Mouse (Mus musculus) embryonic facial prominence, embryonic 12.5 days (tissue): ENCODE measurements around the gene Jak3. TPM values are rescaled to one million over a fixed set of nuclear protein-coding genes. Genes with fewer than 3 reads are reported as not detected.

ENCODE experiments used
- ATAC-seq: fragments of 200-750 bp; cut with Nextera tagmentation; 2 replicates; pipeline ENCODE4 v1.8.0; 2017; ENCODE audit not compliant: insufficient number of reproducible peaks, insufficient read depth, low FRiP score, low TSS enrichment
- H3K27ac ChIP-seq: fragments of 300-500 bp; sonication (generic); 2 replicates; pipeline ENCODE4 v1.5.1; 2016; ENCODE audit warnings: mild to moderate bottlenecking
- H3K27me3 ChIP-seq: fragments of 300-500 bp; sonication (generic); 2 replicates; pipeline ENCODE4 v1.6.1; 2016; ENCODE audit warnings: mild to moderate bottlenecking, moderate library complexity
- H3K36me3 ChIP-seq: fragments of 300-500 bp; sonication (generic); 2 replicates; pipeline ENCODE4 v1.6.1; 2016; ENCODE audit warnings: mild to moderate bottlenecking
- H3K4me1 ChIP-seq: fragments of 300-500 bp; sonication (generic); 2 replicates; pipeline ENCODE4 v1.6.1; 2016
- H3K4me2 ChIP-seq: fragments of 300-500 bp; sonication (generic); replicated peaks from 2 replicates; pipeline ENCODE4 v1.6.1; 2016; ENCODE audit warnings: mild to moderate bottlenecking, moderate library complexity
- H3K4me3 ChIP-seq: fragments of 300-500 bp; sonication (generic); 2 replicates; pipeline ENCODE4 v1.5.1; 2016; ENCODE audit warnings: mild to moderate bottlenecking
- H3K9ac ChIP-seq: fragments of 300-500 bp; sonication (generic); 2 replicates; pipeline ENCODE4 v1.6.1; 2016; ENCODE audit warnings: mild to moderate bottlenecking, moderate library complexity
- H3K9me3 ChIP-seq: fragments of 300-500 bp; sonication (generic); 2 replicates; pipeline ENCODE4 v1.6.1; 2016; ENCODE audit warnings: mild to moderate bottlenecking, moderate library complexity
- WGBS: fragments of 180-500 bp; shearing (Covaris S2); methylation state at CpG from one replicate; pipeline ENCODE4 v1.1.7; 2016; 5-methylcytosine and 5-hydroxymethylcytosine counted together
- polyA plus RNA-seq: library from polyadenylated mRNA; unstranded; fragments of >200 nt; fragmentation: Nextera tagmentation; extraction: Ambion mirVana; gene quantifications from 2 replicates; pipeline ENCODE4 v1.2.1, GENCODE M21; 2016

The Jak3 gene
- polyA plus RNA-seq, 1 experiment from 2014 or later = 3.4 TPM

DNA sequence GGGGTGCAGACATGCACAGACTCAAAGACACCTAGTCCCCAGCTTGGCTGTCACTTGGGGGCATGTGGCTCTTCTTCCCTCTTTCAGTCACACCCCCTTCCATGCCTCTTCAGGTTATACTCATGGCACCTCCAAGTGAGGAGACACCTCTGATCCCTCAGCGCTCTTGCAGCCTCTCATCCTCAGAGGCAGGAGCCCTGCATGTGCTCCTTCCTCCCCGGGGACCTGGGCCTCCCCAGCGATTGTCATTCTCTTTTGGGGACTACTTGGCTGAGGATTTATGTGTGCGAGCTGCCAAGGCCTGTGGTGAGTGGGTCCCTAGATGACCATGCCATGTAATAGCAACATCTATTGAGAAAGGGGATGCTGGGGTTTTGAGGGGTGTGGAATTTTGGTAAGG, 2.1 kb downstream of the Jak3 start:
- Histone ChIP-seq H3K9ac (no peak overlapping the region), H3K4me3 (no peak overlapping the region), H3K9me3 (no peaks in the 10 kb centered on the region), H3K36me3 (no peaks in the 10 kb centered on the region), H3K4me2 (no peak overlapping the region), H3K27ac (no peak overlapping the region), H3K4me1 (peaks cover 18% of the 10 kb centered on the region), H3K27me3 (peaks cover 80% of the 10 kb centered on the region)
- WGBS = 61% methylated on average over 4 of the region's 4 CpGs
- ATAC-seq = no peak

DNA sequence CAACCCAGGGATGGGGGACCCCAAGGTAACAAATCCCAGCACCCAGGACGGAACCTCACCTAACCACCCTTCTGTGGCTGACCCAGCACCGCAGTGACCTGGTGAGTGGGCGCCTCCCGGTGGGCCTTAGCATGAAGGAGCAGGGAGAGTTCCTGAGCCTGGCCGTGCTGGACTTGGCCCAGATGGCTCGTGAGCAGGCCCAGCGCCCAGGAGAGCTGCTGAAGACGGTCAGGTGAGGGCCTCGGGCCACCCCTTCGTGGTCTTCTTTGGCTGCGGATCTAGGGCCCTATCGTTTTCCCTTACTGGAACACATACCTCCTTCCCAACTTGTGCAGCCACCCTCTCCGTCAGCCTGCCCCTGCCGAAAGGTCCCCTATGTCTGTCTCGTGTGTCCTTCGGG, 3.0 kb downstream of the Jak3 start:
- Histone ChIP-seq H3K9me3 (no peaks in the 10 kb centered on the region), H3K9ac (peak overlapping the region; percentile 28; the same call in 1 of the 2 replicates), H3K4me2 (peak overlapping the region; percentile 43), H3K27me3 (peaks cover 89% of the 10 kb centered on the region), H3K4me1 (peaks cover 18% of the 10 kb centered on the region), H3K27ac (no peak overlapping the region), H3K4me3 (peak overlapping the region; percentile 20), H3K36me3 (no peaks in the 10 kb centered on the region)
- WGBS = 10% methylated on average over 16 of the region's 16 CpGs
- no peak for ATAC-seq

DNA sequence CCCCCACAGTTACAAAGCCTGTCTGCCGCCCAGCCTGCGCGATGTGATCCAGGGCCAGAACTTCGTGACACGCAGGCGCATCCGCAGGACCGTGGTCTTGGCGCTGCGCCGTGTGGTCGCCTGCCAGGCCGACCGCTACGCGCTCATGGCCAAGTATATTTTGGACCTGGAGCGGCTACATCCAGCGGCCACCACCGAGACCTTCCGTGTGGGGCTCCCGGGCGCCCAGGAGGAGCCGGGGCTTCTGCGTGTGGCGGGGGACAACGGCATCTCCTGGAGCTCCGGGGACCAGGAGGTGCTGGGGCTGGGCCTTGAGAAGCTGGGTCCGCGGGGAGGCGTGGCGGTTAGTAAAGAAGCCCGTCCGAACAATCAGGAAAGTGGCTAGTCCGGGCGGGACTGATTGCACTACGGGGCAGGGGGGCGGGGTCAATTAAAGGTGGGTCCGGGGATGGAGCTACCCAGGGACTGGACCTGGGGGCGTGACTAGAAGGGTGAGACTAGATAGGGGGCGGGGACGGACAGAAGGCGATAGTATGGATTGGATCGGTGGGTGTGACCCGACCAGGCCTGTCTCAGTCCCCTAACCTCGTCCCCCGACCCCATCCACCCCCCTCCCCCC, 3.6 kb downstream of the Jak3 start:
- no peaks in the 10 kb centered on the region for H3K36me3 ChIP-seq
- peak overlapping the region; percentile 20 for H3K4me3 ChIP-seq
- 2% methylated on average over 46 of the region's 46 CpGs for WGBS
- no peak overlapping the region for H3K27ac ChIP-seq
- no peaks in the 10 kb centered on the region for H3K9me3 ChIP-seq
- peak overlapping the region; percentile 43 for H3K4me2 ChIP-seq
- H3K4me1 ChIP-seq = peaks cover 18% of the 10 kb centered on the region
- peak overlapping the region; percentile 28 for H3K9ac ChIP-seq
- H3K27me3 ChIP-seq = peaks cover 94% of the 10 kb centered on the region
- 0 out of 2 replicates have a peak, but pooled peaks have one; percentile 22 for ATAC-seq

DNA sequence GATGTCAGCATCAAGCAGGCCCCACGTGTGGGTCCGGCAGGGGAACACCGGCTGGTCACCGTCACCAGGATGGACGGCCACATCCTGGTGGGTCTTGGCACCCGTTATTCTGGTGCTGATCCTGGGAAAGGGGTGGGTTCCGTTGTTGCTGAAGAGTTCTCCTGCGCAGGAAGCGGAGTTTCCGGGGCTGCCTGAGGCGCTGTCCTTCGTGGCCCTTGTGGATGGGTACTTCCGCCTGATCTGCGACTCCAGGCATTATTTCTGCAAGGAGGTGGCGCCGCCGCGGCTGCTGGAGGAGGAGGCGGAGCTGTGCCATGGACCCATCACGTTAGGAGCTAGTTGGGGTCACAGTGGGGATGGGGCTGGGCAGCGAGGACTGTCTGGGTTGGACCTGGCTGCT, 4.4 kb downstream of the Jak3 start:
- Histone ChIP-seq H3K9me3 (no peaks in the 10 kb centered on the region), H3K27ac (no peak overlapping the region), H3K4me1 (peaks cover 18% of the 10 kb centered on the region), H3K36me3 (no peaks in the 10 kb centered on the region), H3K4me2 (no peak overlapping the region), H3K27me3 (peaks cover 98% of the 10 kb centered on the region), H3K4me3 (no peak overlapping the region), H3K9ac (no peak overlapping the region)
- no peak for ATAC-seq
- 3% methylated on average over 21 of the region's 21 CpGs for WGBS

DNA sequence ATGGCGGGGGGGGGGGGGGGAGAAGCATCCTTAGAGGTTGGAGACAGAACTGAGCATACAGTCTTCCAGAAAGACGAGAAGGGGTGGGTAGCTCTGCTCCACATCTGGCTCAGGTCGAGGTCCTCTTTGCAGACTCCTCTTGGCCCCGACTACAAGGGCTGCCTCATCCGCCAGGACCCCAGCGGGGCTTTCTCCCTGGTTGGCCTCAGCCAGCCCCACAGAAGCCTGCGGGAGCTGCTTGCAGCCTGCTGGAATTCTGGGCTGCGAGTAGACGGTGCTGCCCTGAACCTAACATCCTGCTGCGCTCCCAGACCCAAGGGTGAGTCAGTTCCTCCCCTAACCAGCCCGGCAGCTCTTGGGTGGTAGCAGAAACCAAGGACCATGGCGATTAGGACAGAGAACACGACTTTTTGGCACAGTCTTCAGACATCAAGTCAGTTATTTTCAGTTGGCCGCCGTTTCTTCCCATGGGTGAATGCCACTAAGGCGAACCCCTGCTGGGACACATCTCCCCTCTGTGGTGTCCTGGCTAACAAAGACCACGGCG, 5.3 kb downstream of the Jak3 start:
- Histone ChIP-seq H3K4me3 (no peak overlapping the region), H3K36me3 (no peaks in the 10 kb centered on the region), H3K9ac (no peak overlapping the region), H3K27ac (no peak overlapping the region), H3K4me2 (no peak overlapping the region), H3K27me3 (peaks cover 100% of the 10 kb centered on the region), H3K4me1 (peaks cover 27% of the 10 kb centered on the region), H3K9me3 (no peaks in the 10 kb centered on the region)
- no peak for ATAC-seq
- 3% methylated on average over 18 of the region's 18 CpGs for WGBS

DNA sequence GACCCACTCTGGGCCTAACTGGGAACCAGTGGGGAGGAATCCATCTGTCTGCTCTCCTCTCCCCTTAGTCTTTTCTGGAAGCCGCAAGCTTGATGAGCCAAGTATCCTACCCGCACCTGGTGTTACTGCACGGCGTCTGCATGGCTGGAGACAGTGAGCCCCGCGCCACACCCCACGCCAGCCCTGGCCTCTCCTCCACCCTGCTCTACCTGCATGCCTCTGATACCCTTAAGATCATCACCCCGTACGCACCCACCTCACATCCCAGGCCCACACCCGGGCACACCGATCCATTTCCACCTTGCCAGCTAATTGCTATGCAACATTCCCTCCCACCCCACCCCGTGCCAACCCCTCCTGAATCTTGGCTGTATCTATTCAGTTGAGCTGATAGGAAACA, 6.7 kb downstream of the Jak3 start:
- no peaks in the 10 kb centered on the region for H3K36me3 ChIP-seq
- H3K4me3 ChIP-seq = no peak overlapping the region
- no peak overlapping the region for H3K9ac ChIP-seq
- H3K4me2 ChIP-seq = no peak overlapping the region
- H3K9me3 ChIP-seq = no peaks in the 10 kb centered on the region
- ATAC-seq = no peak
- peaks cover 100% of the 10 kb centered on the region for H3K27me3 ChIP-seq
- no peak overlapping the region for H3K27ac ChIP-seq
- WGBS = 66% methylated on average over 12 of the region's 12 CpGs
- peaks cover 35% of the 10 kb centered on the region for H3K4me1 ChIP-seq

DNA sequence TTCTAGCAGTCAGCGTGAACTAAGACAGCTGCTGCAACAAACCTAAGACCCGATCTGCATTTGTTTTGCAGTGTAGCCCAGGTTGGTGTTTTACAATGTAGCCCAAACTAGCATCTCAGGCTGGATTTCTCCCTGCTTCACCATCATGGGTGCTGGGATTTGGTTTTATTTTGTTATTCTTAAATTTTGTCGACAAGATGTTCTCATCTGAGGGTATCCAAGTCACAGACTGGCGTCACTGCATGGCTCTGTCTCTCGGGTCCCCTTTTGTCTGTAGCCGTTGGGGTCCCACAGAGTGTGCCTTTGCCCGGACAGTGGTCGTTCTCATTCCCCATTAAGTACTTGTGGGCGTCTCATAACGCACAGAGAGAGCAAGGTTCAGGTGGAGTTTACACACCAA, 8.6 kb downstream of the Jak3 start:
- Histone ChIP-seq H3K9ac (no peak overlapping the region), H3K9me3 (no peaks in the 10 kb centered on the region; the same call in 1 of the 2 replicates), H3K27me3 (peaks cover 100% of the 10 kb centered on the region), H3K4me3 (no peak overlapping the region), H3K27ac (no peak overlapping the region), H3K36me3 (no peaks in the 10 kb centered on the region), H3K4me2 (no peak overlapping the region), H3K4me1 (peaks cover 32% of the 10 kb centered on the region)
- WGBS = 21% methylated on average over 10 of the region's 10 CpGs
- no peak for ATAC-seq

DNA sequence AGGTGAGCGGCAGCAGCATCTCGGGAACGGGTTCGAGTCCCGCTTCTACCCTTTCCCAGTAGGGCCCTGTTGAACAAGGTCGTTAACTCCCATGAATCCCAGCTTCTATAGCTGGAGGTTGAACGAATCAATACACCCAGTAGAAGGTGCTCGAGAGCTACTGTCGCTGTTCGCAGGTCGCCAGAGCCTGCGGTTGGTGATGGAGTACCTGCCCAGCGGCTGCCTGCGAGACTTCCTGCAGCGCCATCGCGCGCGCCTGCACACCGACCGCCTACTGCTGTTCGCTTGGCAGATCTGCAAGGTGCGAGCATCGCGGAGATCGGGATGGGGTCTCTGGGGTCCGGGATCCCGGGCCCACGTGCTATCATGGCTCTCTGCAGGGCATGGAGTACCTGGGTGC, 9.5 kb downstream of the Jak3 start:
- Histone ChIP-seq H3K4me2 (peak overlapping the region; percentile 45), H3K4me1 (peaks cover 28% of the 10 kb centered on the region), H3K27me3 (peaks cover 100% of the 10 kb centered on the region), H3K9me3 (no peaks in the 10 kb centered on the region; the same call in 1 of the 2 replicates), H3K36me3 (no peaks in the 10 kb centered on the region), H3K27ac (no peak overlapping the region), H3K9ac (no peak overlapping the region), H3K4me3 (peak overlapping the region; percentile 24)
- 3% methylated on average over 29 of the region's 29 CpGs for whole genome bisulfite sequencing
- no peak for ATAC-seq

DNA sequence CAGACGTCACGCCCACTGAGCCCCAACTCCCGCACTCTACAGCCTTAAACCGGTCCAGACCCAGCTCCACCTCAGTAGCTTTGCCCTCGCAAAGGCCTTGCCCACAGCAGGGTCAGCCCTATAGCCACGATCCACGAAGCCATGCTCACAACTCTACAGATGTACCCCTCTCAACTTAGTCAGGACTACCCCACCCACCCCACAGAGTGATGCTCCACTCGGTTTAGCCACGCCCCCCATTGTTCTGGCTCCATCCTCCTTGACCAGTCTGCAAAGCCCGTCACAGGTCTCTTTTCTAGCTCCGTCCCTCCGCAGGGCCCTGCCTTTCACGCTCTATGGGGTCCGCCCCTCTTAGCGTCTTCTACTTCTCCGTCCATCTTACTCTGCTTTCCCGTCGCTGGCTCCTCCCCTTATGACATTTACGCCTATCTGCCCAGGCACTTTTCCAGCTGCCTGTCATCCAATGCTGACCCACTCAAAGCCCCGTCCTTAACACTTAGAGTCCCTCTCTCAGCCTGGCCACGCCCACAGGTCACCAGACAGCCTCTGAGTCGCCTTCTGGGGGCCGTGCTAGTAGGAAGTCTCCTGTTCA, 10.1 kb downstream of the Jak3 start:
- Histone ChIP-seq H3K27me3 (peaks cover 100% of the 10 kb centered on the region), H3K36me3 (no peaks in the 10 kb centered on the region), H3K4me1 (peaks cover 23% of the 10 kb centered on the region), H3K4me3 (peak overlapping the region; percentile 24), H3K9ac (no peak overlapping the region), H3K9me3 (no peaks in the 10 kb centered on the region; the same call in 1 of the 2 replicates), H3K4me2 (peak overlapping the region; percentile 45), H3K27ac (no peak overlapping the region)
- 2% methylated on average over 23 of the region's 23 CpGs for WGBS
- ATAC-seq = peak; percentile 23; the same call in 1 of the 2 replicates

DNA sequence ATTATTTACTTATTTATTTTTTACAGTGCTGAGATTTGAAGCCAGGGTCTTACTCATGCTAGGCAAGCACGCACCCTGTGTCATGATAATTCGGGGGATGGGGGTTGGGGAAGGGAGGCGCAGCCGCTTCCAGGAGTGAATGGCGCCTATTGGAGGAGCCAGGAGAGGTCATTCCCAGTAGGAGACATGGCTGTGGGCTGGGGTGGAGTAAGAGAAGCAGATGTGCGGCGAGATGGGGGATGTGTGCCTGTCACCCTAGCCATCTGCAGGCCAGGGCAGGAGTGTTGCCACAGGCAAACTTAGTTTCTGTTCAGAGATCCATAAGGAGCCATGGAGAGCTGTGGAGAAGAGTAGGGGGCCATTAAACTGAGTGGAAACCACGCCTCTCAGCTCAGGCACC, 11.5 kb downstream of the Jak3 start:
- Histone ChIP-seq H3K27ac (no peak overlapping the region), H3K27me3 (peaks cover 100% of the 10 kb centered on the region), H3K9ac (no peak overlapping the region), H3K4me1 (peaks cover 18% of the 10 kb centered on the region), H3K4me3 (no peak overlapping the region), H3K4me2 (no peak overlapping the region), H3K9me3 (no peaks in the 10 kb centered on the region; the same call in 1 of the 2 replicates), H3K36me3 (no peaks in the 10 kb centered on the region)
- no peak for ATAC-seq
- 2% methylated on average over 8 of the region's 8 CpGs for WGBS

DNA sequence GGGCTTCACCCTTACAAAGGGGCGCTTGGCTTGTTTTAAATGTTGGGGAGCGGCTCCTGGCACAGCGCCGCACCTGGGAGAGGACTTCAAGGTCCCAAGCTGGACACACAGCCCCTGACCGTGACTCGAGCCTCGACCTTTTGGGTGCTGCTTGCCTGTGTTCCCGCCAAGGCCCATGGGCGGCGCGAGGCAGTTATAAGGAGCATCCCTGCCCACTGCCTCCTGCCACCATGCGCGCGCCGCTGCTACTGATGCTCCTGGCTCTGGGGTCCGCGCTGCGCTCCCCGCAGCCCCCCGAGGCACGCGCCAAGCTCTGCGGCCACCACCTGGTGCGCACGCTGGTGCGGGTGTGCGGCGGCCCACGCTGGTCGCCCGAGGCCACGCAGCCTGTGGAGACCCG, 12.9 kb downstream of the Jak3 start, which contains the start of gene Insl3:
TSS of gene Insl3 (plus strand) at position 187 of the 400 bp plus-strand sequence.
- WGBS = 6% methylated on average over 33 of the region's 33 CpGs
- no peak for ATAC-seq
- no peak within 1 kb of the TSS for H3K27ac ChIP-seq
- H3K9ac ChIP-seq = no peak within 1 kb of the TSS
- H3K4me3 ChIP-seq = no peak within 1 kb of the TSS
- H3K4me2 ChIP-seq = no peak within 1 kb of the TSS
- no peaks in the 10 kb centered on the region for H3K36me3 ChIP-seq
- peaks cover 100% of the 10 kb centered on the region for H3K27me3 ChIP-seq
- no peaks in the 10 kb centered on the region; the same call in 1 of the 2 replicates for H3K9me3 ChIP-seq
- H3K4me1 ChIP-seq = peaks cover 26% of the 10 kb centered on the region

DNA sequence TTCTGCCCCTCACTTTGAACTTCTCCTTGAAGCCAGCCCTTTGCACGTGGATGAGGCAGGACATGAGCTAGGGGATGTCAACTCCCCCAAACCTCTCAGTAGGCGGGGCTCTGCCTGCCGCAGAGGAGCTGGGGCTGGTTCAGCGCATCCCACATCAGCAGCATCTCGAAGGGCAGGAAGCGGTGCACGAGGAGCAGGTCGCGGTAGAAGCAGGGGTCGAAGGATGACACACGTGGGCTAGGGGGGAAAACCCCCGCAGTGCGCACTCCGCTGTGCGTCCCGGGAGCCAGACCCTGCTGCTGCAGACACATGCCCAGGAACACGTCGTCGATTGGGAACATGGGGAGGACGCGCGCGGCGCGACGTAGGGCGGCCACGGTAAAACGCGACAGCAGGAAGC, 16.4 kb downstream of the Jak3 start:
- WGBS = 3% methylated on average over 30 of the region's 30 CpGs
- 0 out of 2 replicates have a peak overlapping the region, but pooled peaks have one; percentile 9 for H3K4me3 ChIP-seq

More for the DNA sequence above, 16.4 kb downstream of the Jak3 start:
- Histone ChIP-seq H3K27ac (no peak overlapping the region), H3K4me1 (peaks cover 12% of the 10 kb centered on the region; the same call in 1 of the 2 replicates), H3K9ac (no peak overlapping the region), H3K36me3 (no peaks in the 10 kb centered on the region), H3K9me3 (no peaks in the 10 kb centered on the region; the same call in 1 of the 2 replicates), H3K4me2 (0 out of 2 replicates have a peak overlapping the region, but pooled peaks have one; percentile 7), H3K27me3 (peaks cover 92% of the 10 kb centered on the region)
- no peak for ATAC-seq
